Mouse (Mus musculus) ES-E14 (cell line): ENCODE measurements around the gene Gm44965.

Source experiments
- MAFK ChIP-seq: IDR thresholded peaks from 2 replicates; pipeline ENCODE4 v1.6.1; 2014; ENCODE audit warnings: mild to moderate bottlenecking, low read depth, low read length, inconsistent platforms; ENCODE audit not compliant: insufficient read depth
- ZNF384 ChIP-seq: IDR thresholded peaks from 2 replicates; pipeline ENCODE4 v1.6.1; 2012; ENCODE audit warnings: low read depth, low read length, inconsistent platforms

GRCm38 (mm10) chr6:48546271-48546670 lies 47.5 kb upstream of the Gm44965 start:
- no peak for TF ChIP-seq MAFK
- no peak for TF ChIP-seq ZNF384
